Mouse (Mus musculus) spleen, adult 2 months (tissue): ENCODE measurements around the gene 1700007K13Rik.

ENCODE experiments used
- CTCF ChIP-seq: fragments of 200-500 bp; IDR thresholded peaks from 2 replicates; pipeline ENCODE4 v1.5.1; 2011; ENCODE audit warnings: mild to moderate bottlenecking, inconsistent platforms; ENCODE audit not compliant: insufficient read depth, insufficient read length, insufficient replicate concordance; ENCODE audit errors: extremely low read depth
- POLR2A ChIP-seq: fragments of 200-500 bp; IDR thresholded peaks from 2 replicates; pipeline ENCODE4 v1.6.1; 2011; ENCODE audit warnings: low read depth, low read length, inconsistent platforms

- TF ChIP-seq CTCF = no peak
- no peak for TF ChIP-seq POLR2A
Measured at GRCm38 (mm10) chr2:28451663-28452062, 14.5 kb downstream of the 1700007K13Rik start.
